Mouse (Mus musculus) liver, postnatal 0 days (tissue): ENCODE results near the gene Tmem104. TPM values are rescaled to one million over a fixed set of nuclear protein-coding genes. Genes with fewer than 3 reads are reported as not detected.

ENCODE experiments used
- ATAC-seq: fragments of 200-750 bp; cut with Nextera tagmentation; 2 replicates; pipeline ENCODE4 v1.8.0; 2017; ENCODE audit warnings: mild to moderate bottlenecking, moderate library complexity
- DNase-seq: peaks from one replicate; pipeline ENCODE4 v3.0.0-alpha.2; 2016
- H3K27ac ChIP-seq: fragments of 300-500 bp; sonication (generic); 2 replicates; pipeline ENCODE4 v1.5.1; 2014; ENCODE audit warnings: antibody characterized with exemption, moderate library complexity, mild to moderate bottlenecking, low read depth
- H3K27me3 ChIP-seq: fragments of 300-500 bp; sonication (generic); 2 replicates; pipeline ENCODE4 v1.6.1; 2014; ENCODE audit warnings: low read length, control low read depth, mixed read lengths; ENCODE audit not compliant: insufficient read depth
- H3K36me3 ChIP-seq: fragments of 300-500 bp; sonication (generic); replicated peaks from 2 replicates; pipeline ENCODE4 v1.6.1; 2014; ENCODE audit warnings: mild to moderate bottlenecking, control low read depth, low read length, moderate library complexity, mixed read lengths; ENCODE audit not compliant: insufficient read depth
- H3K4me1 ChIP-seq: fragments of 300-500 bp; sonication (generic); 2 replicates; pipeline ENCODE4 v1.6.1; 2014; ENCODE audit warnings: antibody characterized with exemption, mild to moderate bottlenecking, control low read depth; ENCODE audit not compliant: insufficient read depth
- H3K4me2 ChIP-seq: fragments of 300-500 bp; sonication (generic); 2 replicates; pipeline ENCODE4 v1.6.1; 2014; ENCODE audit warnings: low read depth, mild to moderate bottlenecking, low read length, moderate library complexity, mixed read lengths
- H3K4me3 ChIP-seq: fragments of 300-500 bp; sonication (generic); 2 replicates; pipeline ENCODE4 v1.5.1; 2014; ENCODE audit warnings: low read depth, low read length
- H3K9ac ChIP-seq: fragments of 300-500 bp; sonication (generic); replicated peaks from 2 replicates; pipeline ENCODE4 v1.6.1; 2014; ENCODE audit warnings: mild to moderate bottlenecking, moderate library complexity
- H3K9me3 ChIP-seq: fragments of 300-500 bp; sonication (generic); 2 replicates; pipeline ENCODE4 v1.6.1; 2016; ENCODE audit warnings: mild to moderate bottlenecking, control low read depth, low read length, mixed read lengths
- CTCF ChIP-seq: sonication (generic); IDR thresholded peaks from 2 replicates; pipeline ENCODE4 v1.5.1; 2016; ENCODE audit warnings: antibody characterized with exemption, low read depth
- EP300 ChIP-seq: IDR thresholded peaks from 2 replicates; pipeline ENCODE4 v1.6.1; 2016; ENCODE audit warnings: antibody characterized with exemption, low read depth, mild to moderate bottlenecking
- WGBS: fragments of 180-500 bp; shearing (Covaris S2); extraction: QIAGEN DNeasy Blood & Tissue Kit; methylation state at CpG from one replicate; pipeline ENCODE4 v1.1.7; 2014; ENCODE audit not compliant: insufficient replicate concordance; 5-methylcytosine and 5-hydroxymethylcytosine counted together
- polyA plus RNA-seq: library from polyadenylated mRNA; unstranded; fragments of >200 nt; fragmentation: Nextera tagmentation; extraction: Ambion mirVana; gene quantifications from 2 replicates; pipeline ENCODE4 v1.2.1, GENCODE M21; 2015

The Tmem104 gene
- polyA plus RNA-seq, 1 experiment from 2014 or later, result 7.1 TPM

GRCm38 (mm10) chr11:115179881-115180280, 7.4 kb upstream of the Tmem104 start:
- WGBS, result 81% methylated on average over 6 of the region's 6 CpGs
- H3K4me1 ChIP-seq, result peaks cover 22% of the 10 kb centered on the region
- DNase-seq (no peak), ATAC-seq (no peak)
- H3K27ac ChIP-seq, result no peak overlapping the region
- H3K4me3 ChIP-seq, result no peak overlapping the region
- no peaks in the 10 kb centered on the region for H3K27me3 ChIP-seq
- no peak overlapping the region for H3K9ac ChIP-seq
- H3K9me3 ChIP-seq, result no peaks in the 10 kb centered on the region
- TF ChIP-seq EP300, result no peak
- TF ChIP-seq CTCF, result no peak
- no peak overlapping the region for H3K4me2 ChIP-seq
- H3K36me3 ChIP-seq, result peaks cover 40% of the 10 kb centered on the region

GRCm38 (mm10) chr11:115181913-115182638, 5.2 kb upstream of the Tmem104 start:
- H3K27me3 ChIP-seq, result no peaks in the 10 kb centered on the region
- H3K9me3 ChIP-seq, result no peaks in the 10 kb centered on the region
- peaks cover 33% of the 10 kb centered on the region for H3K36me3 ChIP-seq
- H3K4me1 ChIP-seq, result peaks cover 18% of the 10 kb centered on the region
- 20% methylated on average over 12 of the region's 12 CpGs for WGBS
- peak; percentile 91 for DNase-seq
- H3K4me2 ChIP-seq, result no peak overlapping the region
- H3K9ac ChIP-seq, result 0 out of 2 replicates have a peak overlapping the region, but pooled peaks have one; percentile 16
- no peak overlapping the region for H3K27ac ChIP-seq
- no peak overlapping the region for H3K4me3 ChIP-seq
- TF ChIP-seq EP300, result no peak
- peak; percentile 97 for TF ChIP-seq CTCF
- no peak for ATAC-seq

DNA sequence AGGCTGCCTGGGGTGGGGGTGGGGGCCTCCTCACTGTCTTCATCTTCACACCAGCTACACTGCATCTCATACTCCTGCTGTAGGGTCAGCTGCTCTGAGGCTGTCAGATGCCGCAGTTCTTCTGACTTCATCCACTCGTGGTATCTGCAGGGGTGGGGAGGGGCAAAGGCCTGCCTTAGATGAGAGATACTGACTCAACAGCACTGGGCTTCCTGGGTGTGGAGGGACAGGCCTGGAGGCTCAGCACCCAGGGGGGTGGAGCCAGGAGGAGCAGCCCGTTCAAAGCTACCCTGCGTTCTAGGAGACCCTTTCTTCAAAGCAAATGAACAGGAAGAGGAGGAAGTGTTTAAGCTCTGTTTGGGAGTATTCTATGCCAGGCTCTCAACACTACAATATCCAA, 2.3 kb upstream of the Tmem104 start:
- Histone ChIP-seq H3K4me1 (peaks cover 19% of the 10 kb centered on the region), H3K4me2 (no peak overlapping the region), H3K4me3 (no peak overlapping the region), H3K27ac (no peak overlapping the region), H3K9ac (no peak overlapping the region), H3K27me3 (no peaks in the 10 kb centered on the region), H3K36me3 (peaks cover 16% of the 10 kb centered on the region), H3K9me3 (no peaks in the 10 kb centered on the region)
- WGBS, result 36% methylated on average over 4 of the region's 4 CpGs
- no peak for ATAC-seq
- TF ChIP-seq CTCF (no peak), EP300 (no peak)
- no peak for DNase-seq

DNA sequence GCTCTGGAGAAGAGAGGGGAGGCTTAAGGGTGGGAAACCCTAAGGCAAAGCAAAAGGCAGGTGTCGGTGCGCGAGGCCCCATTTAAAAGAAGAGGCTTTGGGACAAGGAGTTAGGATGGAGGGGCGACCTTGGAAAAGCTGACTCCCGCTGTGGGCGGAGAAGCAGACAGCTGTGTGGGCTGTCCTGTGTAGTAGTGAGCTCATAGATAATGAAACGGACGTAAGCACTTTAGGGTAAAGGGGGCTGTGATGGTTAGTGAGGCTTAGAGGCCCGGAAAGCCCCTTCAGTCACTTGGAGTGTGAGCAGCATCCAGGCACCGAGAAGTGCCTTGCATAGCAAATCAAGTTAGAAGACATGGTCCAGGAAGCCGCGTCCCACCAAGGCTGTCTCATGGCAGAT, 406 bp downstream of the Tmem104 start, which contains the start of gene Nat9:
TSS of gene Nat9 (minus strand) at position 167 of the 400 bp plus-strand sequence.
- peak within 1 kb of the TSS; percentile 97 for H3K4me2 ChIP-seq
- H3K27ac ChIP-seq, result peak within 1 kb of the TSS; percentile 88
- peaks cover 25% of the 10 kb centered on the region for H3K4me1 ChIP-seq
- H3K4me3 ChIP-seq, result peak within 1 kb of the TSS; percentile 78
- no peaks in the 10 kb centered on the region for H3K9me3 ChIP-seq
- ATAC-seq (peak; percentile 16; the same call in 1 of the 2 replicates), DNase-seq (no peak)
- peak within 1 kb of the TSS; percentile 84 for H3K9ac ChIP-seq
- no peak for TF ChIP-seq CTCF
- no peak for TF ChIP-seq EP300
- no peaks in the 10 kb centered on the region for H3K27me3 ChIP-seq
- 5% methylated on average over 11 of the region's 12 CpGs for WGBS
- H3K36me3 ChIP-seq, result peaks cover 4% of the 10 kb centered on the region; the same call in 1 of the 2 replicates

DNA sequence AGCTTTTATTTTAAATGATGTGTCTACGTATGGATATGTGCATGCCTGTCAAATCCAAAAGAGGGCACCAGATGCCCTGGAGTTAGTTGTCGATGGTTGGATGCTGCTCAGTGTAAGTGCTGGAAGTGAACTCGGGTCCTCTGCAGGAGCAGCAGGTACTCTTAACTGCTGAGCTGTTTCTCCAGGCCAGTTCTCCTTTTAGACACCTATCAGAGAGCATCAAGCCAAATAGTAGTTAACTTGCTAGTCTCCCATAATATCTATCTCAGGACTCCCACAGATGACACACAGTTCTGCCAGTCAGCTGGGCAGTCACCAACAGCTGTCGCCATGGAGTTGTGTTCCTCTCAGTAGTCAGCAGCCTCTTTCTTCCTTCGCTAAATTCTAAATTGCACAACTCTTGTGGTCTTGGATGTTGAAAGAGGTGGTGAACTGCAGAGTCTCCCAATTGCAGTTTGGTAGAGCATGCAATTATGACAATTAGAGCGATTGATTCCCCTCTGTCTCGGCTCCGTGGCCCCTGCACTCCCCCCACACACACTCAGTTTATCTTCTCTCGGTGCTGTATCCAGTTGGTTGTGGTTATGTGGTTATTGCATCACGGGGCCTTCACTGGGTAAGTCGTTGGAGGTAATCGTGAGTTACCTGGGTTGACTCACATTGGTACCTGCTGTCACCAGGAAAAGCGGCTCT, 1.4 kb downstream of the Tmem104 start:
- H3K27ac ChIP-seq, result peak overlapping the region; percentile 88
- no peaks in the 10 kb centered on the region for H3K9me3 ChIP-seq
- peaks cover 4% of the 10 kb centered on the region; the same call in 1 of the 2 replicates for H3K36me3 ChIP-seq
- H3K4me2 ChIP-seq, result peak overlapping the region; percentile 97
- 43% methylated on average over 13 of the region's 13 CpGs for WGBS
- ATAC-seq (no peak), DNase-seq (peak; percentile 32)
- 0 out of 2 replicates have a peak overlapping the region, but pooled peaks have one; percentile 11 for H3K9ac ChIP-seq
- H3K27me3 ChIP-seq, result no peaks in the 10 kb centered on the region
- H3K4me3 ChIP-seq, result 0 out of 2 replicates have a peak overlapping the region, but pooled peaks have one; percentile 6
- TF ChIP-seq EP300, result 0 out of 2 replicates have a peak, but pooled peaks have one; percentile 11
- no peak for TF ChIP-seq CTCF
- H3K4me1 ChIP-seq, result peaks cover 25% of the 10 kb centered on the region

GRCm38 (mm10) chr11:115189304-115189703, 2.0 kb downstream of the Tmem104 start:
- H3K4me2 ChIP-seq, result peak overlapping the region; percentile 34
- H3K36me3 ChIP-seq, result peaks cover 4% of the 10 kb centered on the region; the same call in 1 of the 2 replicates
- no peaks in the 10 kb centered on the region for H3K27me3 ChIP-seq
- no peaks in the 10 kb centered on the region for H3K9me3 ChIP-seq
- 0 out of 2 replicates have a peak overlapping the region, but pooled peaks have one; percentile 6 for H3K4me3 ChIP-seq
- H3K4me1 ChIP-seq, result peaks cover 25% of the 10 kb centered on the region
- WGBS, result 62% methylated on average over 6 of the region's 6 CpGs
- no peak for DNase-seq
- TF ChIP-seq EP300 (no peak), CTCF (no peak)
- peak overlapping the region; percentile 88 for H3K27ac ChIP-seq
- ATAC-seq, result peak; percentile 12
- H3K9ac ChIP-seq, result 0 out of 2 replicates have a peak overlapping the region, but pooled peaks have one; percentile 11
